Mouse (Mus musculus): ENCODE data around the gene Utp15.

GRCm38 (mm10) chr13:98222848-98223247 lies 40.0 kb downstream of the Utp15 start:
- TF ChIP-seq EP300 (IDR thresholded peaks at IDR 0.05; ENCODE audit: insufficient read depth, low read depth, low read length) (0 out of 2 replicates have a peak, but pooled peaks have one; percentile 63), POLR2A (IDR thresholded peaks at IDR 0.05; ENCODE audit: insufficient read depth, low read depth, low read length) (no peak)

Measured in heart, adult 2 months (tissue).